Mouse (Mus musculus) myocyte (in vitro differentiated cells): Measurements from ENCODE around the gene Plcb3. TPM values are rescaled to one million over a fixed set of nuclear protein-coding genes. Genes with fewer than 3 reads are reported as not detected.

Experiments used
- H3K27me3 ChIP-seq: one replicate; pipeline ENCODE4 v1.6.1; 2011; ENCODE audit not compliant: control insufficient read depth, insufficient read depth, insufficient read length
- H3K36me3 ChIP-seq: one replicate; pipeline ENCODE4 v1.6.1; 2011; ENCODE audit not compliant: control insufficient read depth, insufficient read depth
- H3K4me2 ChIP-seq: one replicate; pipeline ENCODE4 v1.6.1; 2011; ENCODE audit warnings: low read depth, control low read depth
- H3K4me3 ChIP-seq: one replicate; pipeline ENCODE4 v1.5.1; 2011; ENCODE audit warnings: mild to moderate bottlenecking, control low read depth, moderate library complexity
- H3K79me2 ChIP-seq: one replicate; pipeline ENCODE4 v1.6.1; 2011; ENCODE audit not compliant: control insufficient read depth, insufficient read depth
- H3ac ChIP-seq: one replicate; pipeline ENCODE4 v1.6.1; 2011; ENCODE audit not compliant: control insufficient read depth, insufficient read length
- CEBPB ChIP-seq: IDR thresholded peaks from 2 replicates; pipeline ENCODE4 v1.6.1; 2011; ENCODE audit warnings: mild to moderate bottlenecking, moderate library complexity; ENCODE audit not compliant: poor library complexity, insufficient read depth, severe bottlenecking
- E2F4 ChIP-seq: IDR thresholded peaks from one replicate; pipeline ENCODE4 v1.6.1; 2011; ENCODE audit warnings: mild to moderate bottlenecking, control low read depth, moderate library complexity; ENCODE audit not compliant: insufficient read depth
- MAX ChIP-seq: IDR thresholded peaks from one replicate; pipeline ENCODE4 v1.6.1; 2011; ENCODE audit warnings: low read depth, mild to moderate bottlenecking, control low read depth
- MYOD1 ChIP-seq, 3 experiments: IDR thresholded peaks; one replicate each; pipeline ENCODE4 v1.6.1; 2011; ENCODE audit warnings: control low read depth in 2 of 3, low read depth in 2 of 3, mild to moderate bottlenecking in 2 of 3, moderate library complexity in 1 of 3; ENCODE audit not compliant: insufficient read length in 2 of 3, control insufficient read depth in 1 of 3
- MYOG ChIP-seq, 3 experiments: IDR thresholded peaks; one replicate each; pipeline ENCODE4 v1.6.1; 2011; ENCODE audit warnings: control low read depth in 2 of 3, low read depth in 2 of 3, mild to moderate bottlenecking in 2 of 3; ENCODE audit not compliant: insufficient read length in 2 of 3, control insufficient read depth in 1 of 3, insufficient read depth in 1 of 3
- POLR2A ChIP-seq: IDR thresholded peaks from one replicate; pipeline ENCODE4 v1.6.1; 2011; ENCODE audit warnings: low read depth, mild to moderate bottlenecking, control low read depth, moderate library complexity; ENCODE audit not compliant: insufficient read length
- POLR2AphosphoS2 ChIP-seq: IDR thresholded peaks from one replicate; pipeline ENCODE4 v1.6.1; 2011; ENCODE audit warnings: low read depth, control low read depth; ENCODE audit not compliant: insufficient read length
- REST ChIP-seq: IDR thresholded peaks from one replicate; pipeline ENCODE4 v1.6.1; 2011; ENCODE audit warnings: mild to moderate bottlenecking, control low read depth, moderate library complexity; ENCODE audit not compliant: insufficient read depth, insufficient read length
- SRF ChIP-seq: IDR thresholded peaks from one replicate; pipeline ENCODE4 v1.6.1; 2011; ENCODE audit warnings: low read depth; ENCODE audit not compliant: control insufficient read depth, insufficient read length
- TCF12 ChIP-seq: IDR thresholded peaks from one replicate; pipeline ENCODE4 v1.6.1; 2011; ENCODE audit warnings: mild to moderate bottlenecking, control low read depth; ENCODE audit not compliant: poor library complexity, insufficient read depth, severe bottlenecking
- TCF3 ChIP-seq: IDR thresholded peaks from one replicate; pipeline ENCODE4 v1.6.1; 2011; ENCODE audit warnings: low read depth, control low read depth; ENCODE audit not compliant: insufficient read length
- USF1 ChIP-seq: IDR thresholded peaks from one replicate; pipeline ENCODE4 v1.6.1; 2011; ENCODE audit warnings: low read depth, mild to moderate bottlenecking, control low read depth, moderate library complexity
- polyA plus RNA-seq: library from polyadenylated mRNA; unstranded; fragments of >200 nt; fragmentation: generic; extraction: Trizol; gene quantifications from one replicate; pipeline ENCODE4 v1.2.1, GENCODE M21; 2012; ENCODE audit warnings: missing spikeins

Plcb3 gene
- polyA plus RNA-seq, 1 experiment: 34.3 TPM

GRCm38 (mm10) chr19:6978639-6978974 is 2.3 kb upstream of the Plcb3 start:
- peaks cover 46% of the 10 kb centered on the region for H3K79me2 ChIP-seq
- peaks cover 7% of the 10 kb centered on the region for H3K36me3 ChIP-seq
- no peak overlapping the region for H3ac ChIP-seq
- peak overlapping the region; percentile 83 for H3K4me3 ChIP-seq
- H3K27me3 ChIP-seq: no peaks in the 10 kb centered on the region
- peak overlapping the region; percentile 100 for H3K4me2 ChIP-seq
- TF ChIP-seq MAX: no peak
- no peak for TF ChIP-seq TCF12
- no peak for TF ChIP-seq POLR2A
- TF ChIP-seq E2F4: no peak

- H3K36me3 ChIP-seq: peaks cover 6% of the 10 kb centered on the region
Observed at GRCm38 (mm10) chr19:6977759-6978638, 1.7 kb upstream of the Plcb3 start.

DNA sequence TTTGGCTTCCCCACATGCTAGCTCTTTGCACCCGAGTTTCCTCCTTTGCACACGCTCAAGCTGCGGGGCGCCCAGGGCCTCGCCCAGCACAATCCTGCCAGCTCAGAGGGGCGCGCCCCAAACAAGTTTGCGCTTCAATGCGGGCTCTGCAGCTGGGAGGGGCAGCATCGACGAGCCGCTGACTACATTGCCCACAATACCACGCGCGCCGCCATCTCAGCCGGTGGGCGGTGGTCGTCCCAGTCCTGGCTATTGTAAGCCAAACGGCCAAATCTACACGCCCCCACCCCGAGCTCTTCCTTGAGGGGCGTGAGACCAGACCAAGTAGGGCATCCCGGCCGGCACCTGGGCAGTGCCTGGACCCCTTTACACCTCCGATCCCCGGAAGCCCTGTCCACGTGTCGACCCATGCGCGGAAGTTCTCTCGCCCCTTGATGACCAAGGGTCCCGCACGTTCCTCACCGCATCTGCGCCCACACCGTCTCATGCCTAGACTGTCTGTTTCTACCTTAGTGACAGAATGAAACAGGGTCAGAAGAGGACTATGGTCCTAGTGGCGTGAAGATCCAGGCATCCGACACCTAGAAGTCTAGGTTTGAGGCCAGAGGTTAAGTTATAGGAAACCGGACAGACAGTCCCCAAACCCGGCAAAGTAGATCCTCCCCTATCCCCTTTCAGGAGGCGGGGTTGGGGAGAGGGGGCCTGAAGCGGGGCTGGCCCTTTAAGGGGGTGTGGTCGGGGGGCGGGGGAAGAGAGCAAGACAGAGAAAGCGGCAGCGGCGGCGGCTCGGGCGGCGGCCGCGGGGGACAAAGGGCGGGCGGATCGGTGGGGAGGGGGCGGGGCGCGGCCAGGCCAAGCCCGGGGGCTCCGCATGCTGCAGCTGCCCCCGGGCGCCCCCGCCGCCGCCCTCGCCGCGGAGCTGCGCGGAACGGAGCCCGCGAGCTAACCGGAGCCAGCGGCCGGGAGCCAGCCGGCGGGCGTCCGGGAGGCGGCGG is 1.8 kb downstream of the Plcb3 start, which contains the start of gene Ppp1r14b:
Gene Ppp1r14b (plus strand): TSS at position 758 of the 995 bp plus-strand sequence.
- peaks cover 35% of the 10 kb centered on the region for H3K79me2 ChIP-seq
- peaks cover 6% of the 10 kb centered on the region for H3K36me3 ChIP-seq
- H3ac ChIP-seq: peak within 1 kb of the TSS; percentile 88
- peak; percentile 43 for TF ChIP-seq POLR2A
- TF ChIP-seq POLR2AphosphoS2: peak; percentile 16
- no peak for TF ChIP-seq REST
- no peak for TF ChIP-seq CEBPB
- peak; percentile 1 for TF ChIP-seq E2F4
- TF ChIP-seq USF1: peak; percentile 89
- TF ChIP-seq MYOD1 (IDR thresholded peaks at IDR 0.05; ENCODE audit: control insufficient read depth in 1 of 3, insufficient read length in 2 of 3, low read depth in 2 of 3): no peak
- peak in 1 of 3 experiments; percentile 30 for TF ChIP-seq MYOG (IDR thresholded peaks at IDR 0.05; ENCODE audit: control insufficient read depth in 1 of 3, insufficient read depth in 1 of 3, insufficient read length in 2 of 3, low read depth in 2 of 3)
- peak; percentile 40 for TF ChIP-seq MAX
- peak within 1 kb of the TSS; percentile 83 for H3K4me3 ChIP-seq
- H3K27me3 ChIP-seq: no peaks in the 10 kb centered on the region
- H3K4me2 ChIP-seq: peak within 1 kb of the TSS; percentile 100

More at GRCm38 (mm10) chr19:6977759-6978638, 1.7 kb upstream of the Plcb3 start:
- Histone ChIP-seq H3K27me3 (no peaks in the 10 kb centered on the region), H3K79me2 (peaks cover 46% of the 10 kb centered on the region), H3K4me2 (peak overlapping the region; percentile 100), H3ac (peak overlapping the region; percentile 88), H3K4me3 (peak overlapping the region; percentile 83)
- TF ChIP-seq POLR2AphosphoS2 (peak; percentile 50), E2F4 (no peak)

GRCm38 (mm10) chr19:6973581-6974190 is 2.6 kb downstream of the Plcb3 start:
- H3K36me3 ChIP-seq: peaks cover 6% of the 10 kb centered on the region
- H3K4me2 ChIP-seq: peak overlapping the region; percentile 94
- peaks cover 38% of the 10 kb centered on the region for H3K79me2 ChIP-seq
- TF ChIP-seq MAX (no peak), SRF (no peak), POLR2A (no peak), TCF12 (no peak), POLR2AphosphoS2 (no peak), USF1 (no peak), E2F4 (no peak), CEBPB (no peak), MYOD1 (IDR thresholded peaks at IDR 0.05; ENCODE audit: control insufficient read depth in 1 of 3, insufficient read length in 2 of 3, low read depth in 2 of 3) (no peak), MYOG (IDR thresholded peaks at IDR 0.05; ENCODE audit: control insufficient read depth in 1 of 3, insufficient read depth in 1 of 3, insufficient read length in 2 of 3, low read depth in 2 of 3) (no peak), TCF3 (no peak), REST (no peak)
- peak overlapping the region; percentile 83 for H3K4me3 ChIP-seq
- no peaks in the 10 kb centered on the region for H3K27me3 ChIP-seq
- peak overlapping the region; percentile 88 for H3ac ChIP-seq
